Mouse (Mus musculus) hindbrain, embryonic 11.5 days (tissue): Measurements from ENCODE around the gene Tmem231. TPM values are rescaled to one million over a fixed set of nuclear protein-coding genes. Genes with fewer than 3 reads are reported as not detected.

Experiments used
- ATAC-seq: fragments of 200-750 bp; cut with Nextera tagmentation; 2 replicates; pipeline ENCODE4 v1.8.0; 2017; ENCODE audit warnings: mild to moderate bottlenecking, moderate TSS enrichment, moderate library complexity; ENCODE audit not compliant: low FRiP score
- DNase-seq: peaks from one replicate; pipeline ENCODE4 v3.0.0-alpha.2; 2015; ENCODE audit warnings: low spot score
- H3K27ac ChIP-seq: fragments of 300-500 bp; sonication (generic); 2 replicates; pipeline ENCODE4 v1.5.1; 2014; ENCODE audit warnings: mild to moderate bottlenecking, low read depth, low read length
- H3K27me3 ChIP-seq: fragments of 300-500 bp; sonication (generic); 2 replicates; pipeline ENCODE4 v1.6.1; 2014; ENCODE audit warnings: mild to moderate bottlenecking, low read length, moderate library complexity, mixed read lengths; ENCODE audit not compliant: control insufficient read depth, insufficient read depth
- H3K36me3 ChIP-seq: fragments of 300-500 bp; sonication (generic); 2 replicates; pipeline ENCODE4 v1.6.1; 2014; ENCODE audit warnings: mild to moderate bottlenecking, low read length, moderate library complexity, mixed read lengths; ENCODE audit not compliant: control insufficient read depth, insufficient read depth
- H3K4me1 ChIP-seq: fragments of 300-500 bp; sonication (generic); replicated peaks from 2 replicates; pipeline ENCODE4 v1.6.1; 2014; ENCODE audit warnings: low read length, mixed read lengths; ENCODE audit not compliant: control insufficient read depth, insufficient read depth
- H3K4me2 ChIP-seq: fragments of 300-500 bp; sonication (generic); replicated peaks from 2 replicates; pipeline ENCODE4 v1.6.1; 2014; ENCODE audit warnings: mild to moderate bottlenecking, low read depth, low read length
- H3K4me3 ChIP-seq: fragments of 300-500 bp; sonication (generic); 2 replicates; pipeline ENCODE4 v1.5.1; 2014; ENCODE audit warnings: low read depth, low read length
- H3K9ac ChIP-seq: fragments of 300-500 bp; sonication (generic); 2 replicates; pipeline ENCODE4 v1.6.1; 2014; ENCODE audit warnings: low read depth, low read length
- H3K9me3 ChIP-seq: fragments of 300-500 bp; sonication (generic); 2 replicates; pipeline ENCODE4 v1.6.1; 2016; ENCODE audit warnings: low read length; ENCODE audit not compliant: control insufficient read depth
- WGBS: fragments of 180-500 bp; shearing (Covaris S2); extraction: QIAGEN DNeasy Blood & Tissue Kit; methylation state at CpG from one replicate; pipeline ENCODE4 v1.1.7; 2014; 5-methylcytosine and 5-hydroxymethylcytosine counted together
- polyA plus RNA-seq: library from polyadenylated mRNA; unstranded; fragments of >200 nt; fragmentation: Nextera tagmentation; extraction: Ambion mirVana; gene quantifications from 2 replicates; pipeline ENCODE4 v1.2.1, GENCODE M21; 2014

The Tmem231 gene
- polyA plus RNA-seq, result 13.8 and 16.1 TPM in 2 replicates

DNA sequence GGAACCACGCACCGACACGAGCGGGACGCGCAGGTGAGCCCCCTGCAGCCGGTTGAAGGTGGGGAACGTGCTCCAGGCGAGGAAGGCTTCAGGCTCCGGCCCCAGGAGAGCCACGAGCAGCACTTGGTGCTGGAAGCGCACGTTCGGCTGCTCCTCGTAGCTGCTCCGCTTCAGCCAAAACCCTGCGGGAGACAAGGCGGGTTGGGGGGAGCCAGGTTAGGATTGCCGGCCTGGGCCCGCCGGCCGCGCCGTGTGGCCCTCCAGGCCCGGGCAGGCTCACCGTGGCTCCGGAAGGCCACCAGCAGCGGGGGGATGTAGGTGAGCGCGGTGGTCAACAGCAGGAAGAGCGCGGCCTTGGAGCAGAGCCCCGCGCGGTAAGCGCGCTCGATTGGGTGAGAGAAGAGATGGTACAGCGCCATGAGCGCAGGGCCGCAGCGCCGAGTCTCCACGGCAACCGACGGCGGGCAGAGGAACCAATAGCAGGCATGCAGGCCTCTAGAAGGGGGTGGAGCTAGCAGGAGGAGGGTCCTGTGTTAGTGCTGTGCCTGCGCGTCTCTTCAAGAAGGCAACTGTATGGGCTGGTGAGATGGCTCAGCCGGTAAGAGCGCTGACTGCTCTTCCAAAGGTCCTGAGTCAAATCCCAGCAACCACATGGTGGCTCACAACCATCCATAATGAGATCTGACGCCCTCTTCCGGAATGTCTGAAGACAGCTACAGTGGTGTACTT lies at the start of gene Tmem231:
Tmem231 (minus strand) TSS at position 534 of the 729 bp plus-strand sequence.
- ATAC-seq (peak; percentile 99), DNase-seq (peak; percentile 93)
- Histone ChIP-seq H3K27me3 (no peaks in the 10 kb centered on the region), H3K27ac (peak within 1 kb of the TSS; percentile 86), H3K4me2 (peak within 1 kb of the TSS; percentile 80), H3K36me3 (no peaks in the 10 kb centered on the region), H3K9ac (peak within 1 kb of the TSS; percentile 86), H3K9me3 (no peaks in the 10 kb centered on the region), H3K4me1 (peaks cover 3% of the 10 kb centered on the region; the same call in 1 of the 2 replicates), H3K4me3 (peak within 1 kb of the TSS; percentile 77)
- under 1% methylated on average over 53 of the region's 53 CpGs for WGBS

DNA sequence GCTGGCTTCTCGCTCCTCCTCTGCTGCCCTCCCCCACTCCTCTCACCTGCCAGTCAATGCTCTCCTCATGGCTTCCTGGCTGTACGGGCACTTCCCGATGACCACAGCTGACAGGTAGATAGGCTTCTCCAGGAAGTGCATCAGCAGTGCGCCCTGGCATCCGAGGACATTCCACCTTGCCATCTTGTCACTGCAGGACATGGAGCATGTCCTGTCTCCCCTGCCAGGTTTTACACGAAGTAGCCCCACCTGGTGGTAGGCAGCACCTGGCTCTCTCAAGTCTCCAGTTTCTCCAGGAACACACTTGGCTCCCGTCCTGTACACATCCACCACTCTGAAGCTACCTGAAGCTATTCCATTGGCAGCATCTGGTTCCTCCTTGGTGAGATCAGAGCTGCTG lies 48.4 kb upstream of the Tmem231 start:
- no peak overlapping the region for H3K9ac ChIP-seq
- 81% methylated on average over 7 of the region's 7 CpGs for WGBS
- H3K36me3 ChIP-seq, result 0 out of 2 replicates have a peak, but pooled peaks cover 2% of the 10 kb centered on the region
- no peaks in the 10 kb centered on the region for H3K9me3 ChIP-seq
- H3K4me3 ChIP-seq, result no peak overlapping the region
- no peaks in the 10 kb centered on the region for H3K27me3 ChIP-seq
- no peaks in the 10 kb centered on the region for H3K4me1 ChIP-seq
- no peak for DNase-seq
- no peak overlapping the region for H3K4me2 ChIP-seq
- ATAC-seq, result no peak
- H3K27ac ChIP-seq, result no peak overlapping the region

DNA sequence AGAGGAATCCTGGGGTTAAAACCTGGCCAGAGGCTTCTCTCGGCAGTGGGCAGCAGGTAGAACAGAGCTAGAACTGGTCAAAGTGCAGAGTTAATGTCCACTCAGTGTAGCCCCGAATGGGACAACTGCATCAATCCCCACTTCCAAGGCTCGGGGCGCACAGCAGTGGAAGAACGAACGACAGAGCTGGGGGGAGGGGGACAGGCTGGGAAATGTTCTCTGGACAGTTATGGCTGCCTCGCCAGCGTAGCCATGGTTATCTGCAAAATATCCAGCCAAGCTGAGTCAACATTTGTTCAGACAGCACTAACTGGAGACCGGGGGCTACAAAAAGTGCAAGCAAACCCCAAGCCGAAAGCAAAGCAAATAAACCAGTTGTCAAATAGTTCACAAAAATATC lies 44.5 kb upstream of the Tmem231 start:
- no peak overlapping the region for H3K9ac ChIP-seq
- ATAC-seq, result no peak

DNA sequence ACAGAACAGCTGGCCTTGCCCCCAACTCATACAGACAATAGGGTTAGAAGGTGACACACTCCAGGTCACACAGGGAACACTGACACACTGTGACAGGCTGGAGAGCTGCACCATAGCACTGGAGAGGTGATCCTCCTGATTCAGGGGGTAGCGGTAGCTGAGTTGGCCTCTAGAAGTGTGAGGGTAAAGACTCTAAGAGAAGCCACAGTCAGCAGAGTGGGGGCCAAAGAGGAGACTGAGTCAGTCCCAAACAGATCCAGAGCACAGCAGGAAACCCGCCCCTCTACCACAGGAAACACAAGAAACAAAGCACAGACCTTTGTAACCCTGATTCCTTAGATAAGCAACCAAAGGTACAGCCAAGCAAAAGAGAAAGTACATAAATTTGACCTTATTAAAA lies 42.6 kb upstream of the Tmem231 start:
- Histone ChIP-seq H3K4me3 (no peak overlapping the region), H3K4me2 (no peak overlapping the region), H3K4me1 (no peaks in the 10 kb centered on the region), H3K9ac (no peak overlapping the region), H3K9me3 (no peaks in the 10 kb centered on the region), H3K27me3 (no peaks in the 10 kb centered on the region), H3K27ac (no peak overlapping the region), H3K36me3 (0 out of 2 replicates have a peak, but pooled peaks cover 3% of the 10 kb centered on the region)
- ATAC-seq, result no peak
- WGBS, result 95% methylated on average over 2 of the region's 2 CpGs
- no peak for DNase-seq

More for the DNA sequence above, 44.5 kb upstream of the Tmem231 start:
- H3K27me3 ChIP-seq, result no peaks in the 10 kb centered on the region
- no peak overlapping the region for H3K4me3 ChIP-seq
- H3K9me3 ChIP-seq, result no peaks in the 10 kb centered on the region
- H3K36me3 ChIP-seq, result 0 out of 2 replicates have a peak, but pooled peaks cover 3% of the 10 kb centered on the region
- DNase-seq, result no peak
- H3K27ac ChIP-seq, result no peak overlapping the region
- H3K4me2 ChIP-seq, result no peak overlapping the region
- H3K4me1 ChIP-seq, result no peaks in the 10 kb centered on the region
- WGBS, result 83% methylated on average over 10 of the region's 10 CpGs

DNA sequence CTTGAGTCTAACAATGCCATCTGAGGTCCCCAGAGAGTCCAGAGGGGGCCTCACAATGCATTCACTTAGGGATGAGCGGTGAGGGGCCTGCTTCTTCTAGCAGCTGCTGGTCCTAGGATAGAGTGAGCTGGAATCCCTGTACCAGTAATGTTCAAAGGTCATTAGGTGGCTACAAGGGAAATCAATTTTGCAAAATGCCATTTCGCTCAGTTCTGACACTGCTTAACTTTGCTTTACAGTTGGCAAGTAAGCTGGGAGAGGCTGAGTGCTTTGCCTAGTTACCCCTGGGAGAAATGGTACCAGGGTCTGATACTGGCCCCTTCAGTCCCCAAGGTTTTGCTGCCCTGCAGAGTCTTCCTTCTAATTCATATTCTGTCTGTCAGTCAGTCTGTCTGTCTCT lies 42.0 kb upstream of the Tmem231 start:
- H3K27me3 ChIP-seq, result no peaks in the 10 kb centered on the region
- no peak overlapping the region for H3K9ac ChIP-seq
- 98% methylated on average over 2 of the region's 2 CpGs for WGBS
- no peak overlapping the region for H3K4me2 ChIP-seq
- H3K27ac ChIP-seq, result no peak overlapping the region
- ATAC-seq (no peak), DNase-seq (no peak)
- H3K4me3 ChIP-seq, result no peak overlapping the region
- no peaks in the 10 kb centered on the region for H3K9me3 ChIP-seq
- H3K4me1 ChIP-seq, result no peaks in the 10 kb centered on the region
- H3K36me3 ChIP-seq, result 0 out of 2 replicates have a peak, but pooled peaks cover 3% of the 10 kb centered on the region

DNA sequence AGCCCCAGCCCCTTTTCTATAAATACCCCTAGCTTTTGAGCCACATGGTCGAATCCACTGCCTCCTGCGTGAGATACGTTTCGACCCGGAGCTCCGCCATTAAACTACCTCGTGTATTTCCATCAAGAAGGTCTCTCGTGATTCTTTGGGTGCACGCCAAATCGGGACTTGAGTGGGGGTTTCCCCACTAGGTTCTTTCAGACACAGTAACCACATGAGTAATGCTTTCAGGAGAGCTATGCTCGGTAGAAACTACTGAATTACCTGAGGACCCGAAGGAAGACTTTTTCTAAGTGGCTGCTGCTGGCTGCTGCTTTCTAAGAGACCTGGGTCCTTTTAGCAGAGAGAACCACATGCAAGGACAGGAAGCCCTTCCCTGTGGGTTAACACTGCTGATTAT lies 40.5 kb upstream of the Tmem231 start:
- H3K4me2 ChIP-seq, result no peak overlapping the region
- H3K27me3 ChIP-seq, result no peaks in the 10 kb centered on the region
- DNase-seq (no peak), ATAC-seq (no peak)
- H3K27ac ChIP-seq, result no peak overlapping the region
- H3K9me3 ChIP-seq, result no peaks in the 10 kb centered on the region
- no peaks in the 10 kb centered on the region for H3K4me1 ChIP-seq
- H3K9ac ChIP-seq, result no peak overlapping the region
- 99% methylated on average over 12 of the region's 12 CpGs for WGBS
- H3K4me3 ChIP-seq, result no peak overlapping the region
- H3K36me3 ChIP-seq, result 0 out of 2 replicates have a peak, but pooled peaks cover 3% of the 10 kb centered on the region

DNA sequence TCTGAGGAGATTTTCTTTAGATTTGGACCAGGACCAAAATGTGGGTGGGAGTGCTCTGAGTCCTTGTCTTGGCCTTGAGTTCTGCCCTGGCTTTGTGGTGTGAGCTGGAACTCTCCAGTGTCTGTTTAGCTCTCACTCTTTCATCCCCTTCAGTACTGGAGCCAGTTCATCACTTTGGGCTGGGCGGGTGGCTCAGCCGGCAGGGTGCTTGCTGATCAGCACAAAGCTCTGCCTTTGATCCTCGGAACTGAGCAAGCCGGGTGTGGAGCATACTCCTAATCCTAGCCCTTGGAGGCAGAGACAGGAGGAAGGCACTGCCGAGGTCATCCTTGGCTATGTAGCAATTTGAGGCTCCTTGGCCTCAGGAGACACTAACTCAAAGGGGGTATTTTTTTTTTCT lies 35.3 kb upstream of the Tmem231 start:
- no peak for ATAC-seq
- H3K4me3 ChIP-seq, result no peak overlapping the region
- H3K9me3 ChIP-seq, result no peaks in the 10 kb centered on the region
- DNase-seq, result no peak
- 0 out of 2 replicates have a peak, but pooled peaks cover 3% of the 10 kb centered on the region for H3K36me3 ChIP-seq
- no peak overlapping the region for H3K9ac ChIP-seq
- no peaks in the 10 kb centered on the region for H3K27me3 ChIP-seq
- H3K27ac ChIP-seq, result no peak overlapping the region
- no peak overlapping the region for H3K4me2 ChIP-seq
- H3K4me1 ChIP-seq, result no peaks in the 10 kb centered on the region
- WGBS, result 53% methylated on average over 5 of the region's 5 CpGs

DNA sequence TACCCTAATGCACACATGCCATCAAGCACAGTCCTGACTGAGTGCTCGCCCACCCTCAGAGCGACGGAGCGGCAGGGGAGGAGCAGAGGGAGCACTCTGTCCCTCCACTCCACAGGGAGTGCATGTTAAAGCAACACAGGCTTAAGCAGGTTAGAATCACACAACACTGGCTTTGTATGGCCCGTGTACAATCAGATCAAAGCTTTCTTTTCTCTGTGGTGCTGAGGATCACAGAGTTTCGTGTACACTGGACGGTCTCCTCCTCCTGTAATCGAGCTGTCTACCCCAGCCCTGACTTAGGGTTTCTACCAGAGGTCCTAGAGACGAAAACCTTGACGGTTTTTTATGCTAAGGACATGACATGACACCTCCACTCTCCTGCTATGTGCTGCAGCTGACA lies 34.9 kb upstream of the Tmem231 start:
- Histone ChIP-seq H3K27ac (no peak overlapping the region), H3K9me3 (no peaks in the 10 kb centered on the region), H3K27me3 (no peaks in the 10 kb centered on the region), H3K4me1 (no peaks in the 10 kb centered on the region), H3K9ac (no peak overlapping the region), H3K4me3 (no peak overlapping the region), H3K4me2 (no peak overlapping the region), H3K36me3 (0 out of 2 replicates have a peak, but pooled peaks cover 3% of the 10 kb centered on the region)
- 85% methylated on average over 10 of the region's 10 CpGs for WGBS
- no peak for ATAC-seq
- no peak for DNase-seq
